In genomic region chr3:34654781-34655180, GRCm38 (mm10) we compare ENCODE assay signal across 17 mouse cellular contexts. TPM values are rescaled to one million over a fixed set of nuclear protein-coding genes. Genes with fewer than 3 reads are reported as not detected.
DNase-seq lines count a peak whose midpoint lies in the region; ATAC-seq and TF ChIP-seq lines count a peak whose summit lies in the region.
"Had no signal": no experiment of that assay in that cellular context is flagged by ENCODE, and none has a peak within 500 bp of the region (broad histone marks: within the 10 kb centered on the region; RNA-seq: fewer than 3 reads in every experiment).

No protein-coding gene starts in this region.

- peak overlapping the region; percentile 44 for H3K4me2 ChIP-seq in forebrain, embryonic 16.5 days (ENCODE audit: low read length)
- H3K4me2 ChIP-seq in midbrain, embryonic 13.5 days (replicated peaks) = peak overlapping the region; percentile 62
- H3K4me2 ChIP-seq in stomach, postnatal 0 days (replicated peaks; ENCODE audit: low read depth) = peak overlapping the region; percentile 52
- H3K4me2 ChIP-seq: kidney, embryonic 15.5 days; liver, embryonic 13.5 days had no signal

- no peak for TF ChIP-seq CTCF in stomach, postnatal 0 days (IDR thresholded peaks at IDR 0.05; ENCODE audit: low read depth)

- H3K9ac ChIP-seq in forebrain, embryonic 16.5 days (replicated peaks; ENCODE audit: low read depth, low read length) = peak overlapping the region; percentile 33
- peak overlapping the region; percentile 80 for H3K9ac ChIP-seq in midbrain, embryonic 13.5 days (replicated peaks)
- H3K9ac ChIP-seq in stomach, postnatal 0 days (ENCODE audit: low read length) = 0 out of 2 replicates have a peak overlapping the region, but pooled peaks have one; percentile 27
- H3K9ac ChIP-seq: kidney, embryonic 15.5 days; liver, embryonic 13.5 days had no signal

- H3K27me3 ChIP-seq in forebrain, embryonic 16.5 days (replicated peaks; ENCODE audit: control insufficient read depth, insufficient read depth, low read length) = no peaks in the 10 kb centered on the region; the same call in 1 of the 2 replicates
- peaks cover 20% of the 10 kb centered on the region for H3K27me3 ChIP-seq in midbrain, embryonic 13.5 days
- peaks cover 9% of the 10 kb centered on the region; the same call in 1 of the 2 replicates for H3K27me3 ChIP-seq in stomach, postnatal 0 days (ENCODE audit: control insufficient read depth, insufficient read depth, low read length)

- TF ChIP-seq EP300 in stomach, postnatal 0 days (optimal IDR thresholded peaks at IDR 0.05) = no peak

- peaks cover 44% of the 10 kb centered on the region for H3K4me1 ChIP-seq in forebrain, embryonic 16.5 days (replicated peaks; ENCODE audit: control insufficient read depth, insufficient read depth, low read length)
- peaks cover 64% of the 10 kb centered on the region for H3K4me1 ChIP-seq in midbrain, embryonic 13.5 days (replicated peaks)
- H3K4me1 ChIP-seq in stomach, postnatal 0 days (replicated peaks; ENCODE audit: control insufficient read depth, insufficient read depth) = no peaks in the 10 kb centered on the region

- H3K27ac ChIP-seq in forebrain, embryonic 16.5 days (ENCODE audit: low read length) = peak overlapping the region; percentile 85
- H3K27ac ChIP-seq in midbrain, embryonic 13.5 days = peak overlapping the region; percentile 96
- H3K27ac ChIP-seq in stomach, postnatal 0 days (replicated peaks) = peak overlapping the region; percentile 24; the same call in 1 of the 2 replicates
- H3K27ac ChIP-seq: kidney, embryonic 15.5 days; liver, embryonic 13.5 days had no signal

- peak overlapping the region; percentile 50 for H3K4me3 ChIP-seq in forebrain, embryonic 16.5 days (replicated peaks; ENCODE audit: low read length)
- peak overlapping the region; percentile 59 for H3K4me3 ChIP-seq in midbrain, embryonic 13.5 days (replicated peaks)
- H3K4me3 ChIP-seq in stomach, postnatal 0 days (ENCODE audit: low read depth, low read length) = peak overlapping the region; percentile 63
- H3K4me3 ChIP-seq: kidney, embryonic 15.5 days; liver, embryonic 13.5 days had no signal

- no peaks in the 10 kb centered on the region for H3K36me3 ChIP-seq in forebrain, embryonic 16.5 days (ENCODE audit: control insufficient read depth, insufficient read depth)
- H3K36me3 ChIP-seq in midbrain, embryonic 13.5 days = no peaks in the 10 kb centered on the region
- H3K36me3 ChIP-seq in stomach, postnatal 0 days (ENCODE audit: control insufficient read depth, insufficient read depth, low read length) = no peaks in the 10 kb centered on the region
- H3K36me3 ChIP-seq: kidney, embryonic 15.5 days; liver, embryonic 13.5 days had no signal

- H3K9me3 ChIP-seq in forebrain, embryonic 16.5 days (ENCODE audit: control insufficient read depth, low read length) = no peaks in the 10 kb centered on the region
- no peaks in the 10 kb centered on the region for H3K9me3 ChIP-seq in midbrain, embryonic 13.5 days
- H3K9me3 ChIP-seq in stomach, postnatal 0 days (ENCODE audit: control insufficient read depth, low read length) = no peaks in the 10 kb centered on the region
- H3K9me3 ChIP-seq: kidney, embryonic 15.5 days; liver, embryonic 13.5 days had no signal

- DNase-seq in retina, embryonic 14.5 days (ENCODE audit: low spot score) = peak; percentile 65
- no peak for DNase-seq in retina, postnatal 1 day
- DNase-seq in stomach, postnatal 0 days (ENCODE audit: low spot score) = no peak
- no peak for DNase-seq in right cerebral cortex, postnatal 10 days (ENCODE audit: low spot score in 2 of 2)
- DNase-seq in adrenal gland, postnatal 25 days = no peak
- DNase-seq: adrenal gland, postnatal 10 days; cerebellum, adult 11 months; heart, postnatal 36 days; layer of hippocampus, postnatal 36 days; liver, embryonic 13.5 days; thymus, postnatal 4 days had no signal

- no peak for ATAC-seq in forebrain, embryonic 16.5 days
- ATAC-seq in midbrain, embryonic 13.5 days = no peak
- no peak for ATAC-seq in stomach, postnatal 0 days (ENCODE audit: low FRiP score, low TSS enrichment)
- ATAC-seq in erythroid progenitor cell, adult 5-6 weeks (replicated peaks; ENCODE audit: low FRiP score, poor library complexity, severe bottlenecking) = no peak
- ATAC-seq: Patski had no signal

- 8% methylated on average over 6 of the region's 6 CpGs for WGBS in forebrain, embryonic 16.5 days
- WGBS in midbrain, embryonic 13.5 days = 3% methylated on average over 6 of the region's 6 CpGs
- 14% methylated on average over 6 of the region's 6 CpGs for WGBS in stomach, postnatal 0 days

RNA-seq across cellular contexts. Expression of gene Sox2, which starts 4.6 kb away (rescaled TPM):
- polyA plus RNA-seq in forebrain, embryonic 16.5 days (2015; fragmentation: Nextera tagmentation; extraction: Ambion mirVana) = 20.8 and 24.0 TPM in 2 replicates
- polyA plus RNA-seq in midbrain, embryonic 13.5 days (2015; fragmentation: Nextera tagmentation; extraction: Ambion mirVana) = 27.8 and 28.2 TPM in 2 replicates
- polyA plus RNA-seq in stomach, postnatal 0 days (2015; fragmentation: Nextera tagmentation; extraction: Ambion mirVana) = 11.6 and 14.7 TPM in 2 replicates
- total RNA-seq in erythroid progenitor cell, adult 5-6 weeks (2015; ENCODE audit: low replicate concordance) = not detected in 2 replicates
- total RNA-seq in erythroid progenitor cell, adult 5-6 weeks (2017; ENCODE audit: low replicate concordance) = not detected in 2 replicates
- 0.43 and 0.58 TPM in 2 replicates for total RNA-seq in adrenal gland, postnatal 25 days (2021)
- total RNA-seq: granulocyte monocyte progenitor cell, adult 5-6 weeks had no signal
- polyA plus RNA-seq: liver, embryonic 13.5 days had no signal

Comparison
In these comparisons a context has a peak if more than half of its experiments do, and no peak if none do; other contexts are left out.
1. H3K27ac ChIP-seq: peak in every context shown above with its lines; median percentile 96 in midbrain, embryonic 13.5 days; 85 in forebrain, embryonic 16.5 days; 24 in stomach, postnatal 0 days.
2. H3K9ac ChIP-seq: peak in every context shown above with its lines; median percentile 80 in midbrain, embryonic 13.5 days; 33 in forebrain, embryonic 16.5 days; 27 in stomach, postnatal 0 days.